Mouse (Mus musculus) midbrain, embryonic 13.5 days (tissue): ENCODE measurements around the gene Swap70. TPM values are rescaled to one million over a fixed set of nuclear protein-coding genes. Genes with fewer than 3 reads are reported as not detected.

Experiments
- ATAC-seq: fragments of 200-750 bp; cut with Nextera tagmentation; 2 replicates; pipeline ENCODE4 v1.8.0; 2017; ENCODE audit warnings: mild to moderate bottlenecking, moderate TSS enrichment, moderate library complexity
- H3K27ac ChIP-seq: fragments of 300-500 bp; sonication (generic); 2 replicates; pipeline ENCODE4 v1.5.1; 2015; ENCODE audit warnings: inconsistent platforms, mild to moderate bottlenecking, moderate library complexity
- H3K27me3 ChIP-seq: fragments of 300-500 bp; sonication (generic); 2 replicates; pipeline ENCODE4 v1.6.1; 2015; ENCODE audit warnings: mild to moderate bottlenecking, inconsistent platforms
- H3K36me3 ChIP-seq: fragments of 300-500 bp; sonication (generic); 2 replicates; pipeline ENCODE4 v1.6.1; 2015; ENCODE audit warnings: mild to moderate bottlenecking, inconsistent platforms
- H3K4me1 ChIP-seq: fragments of 300-500 bp; sonication (generic); replicated peaks from 2 replicates; pipeline ENCODE4 v1.6.1; 2015; ENCODE audit warnings: inconsistent platforms
- H3K4me2 ChIP-seq: fragments of 300-500 bp; sonication (generic); replicated peaks from 2 replicates; pipeline ENCODE4 v1.6.1; 2015; ENCODE audit warnings: moderate library complexity, mild to moderate bottlenecking, inconsistent platforms
- H3K4me3 ChIP-seq: fragments of 300-500 bp; sonication (generic); replicated peaks from 2 replicates; pipeline ENCODE4 v1.5.1; 2015; ENCODE audit warnings: mild to moderate bottlenecking, inconsistent platforms
- H3K9ac ChIP-seq: fragments of 300-500 bp; sonication (generic); replicated peaks from 2 replicates; pipeline ENCODE4 v1.6.1; 2015; ENCODE audit warnings: mild to moderate bottlenecking, inconsistent platforms
- H3K9me3 ChIP-seq: fragments of 300-500 bp; sonication (generic); 2 replicates; pipeline ENCODE4 v1.6.1; 2016; ENCODE audit warnings: mild to moderate bottlenecking, inconsistent platforms
- WGBS: fragments of 180-500 bp; shearing (Covaris S2); methylation state at CpG from one replicate; pipeline ENCODE4 v1.1.7; 2015; 5-methylcytosine and 5-hydroxymethylcytosine counted together
- polyA plus RNA-seq: library from polyadenylated mRNA; unstranded; fragments of >200 nt; fragmentation: Nextera tagmentation; extraction: Ambion mirVana; gene quantifications from 2 replicates; pipeline ENCODE4 v1.2.1, GENCODE M21; 2015

Swap70 gene
- polyA plus RNA-seq, 1 experiment from 2014 or later, result 10.2 TPM

GRCm38 (mm10) chr7:110262661-110263060, 41.1 kb downstream of the Swap70 start:
- H3K4me3 ChIP-seq, result no peak overlapping the region
- no peak overlapping the region for H3K9ac ChIP-seq
- WGBS, result 79% methylated on average over 1 of the region's 1 CpGs
- no peak overlapping the region for H3K4me2 ChIP-seq
- H3K27me3 ChIP-seq, result no peaks in the 10 kb centered on the region
- no peaks in the 10 kb centered on the region for H3K4me1 ChIP-seq
- H3K9me3 ChIP-seq, result no peaks in the 10 kb centered on the region
- H3K27ac ChIP-seq, result no peak overlapping the region
- no peak for ATAC-seq
- H3K36me3 ChIP-seq, result no peaks in the 10 kb centered on the region

- WGBS, result 86% methylated on average over 1 of the region's 1 CpGs
Observed at GRCm38 (mm10) chr7:110263474-110263873, 42.0 kb downstream of the Swap70 start.

GRCm38 (mm10) chr7:110265796-110266195, 44.3 kb downstream of the Swap70 start:
- no peaks in the 10 kb centered on the region for H3K27me3 ChIP-seq
- H3K9ac ChIP-seq, result no peak overlapping the region
- ATAC-seq, result no peak
- WGBS, result 34% methylated on average over 7 of the region's 7 CpGs
- H3K36me3 ChIP-seq, result 0 out of 2 replicates have a peak, but pooled peaks cover 4% of the 10 kb centered on the region
- H3K4me3 ChIP-seq, result no peak overlapping the region
- H3K9me3 ChIP-seq, result no peaks in the 10 kb centered on the region
- no peak overlapping the region for H3K4me2 ChIP-seq
- no peak overlapping the region for H3K27ac ChIP-seq
- H3K4me1 ChIP-seq, result no peaks in the 10 kb centered on the region

More at GRCm38 (mm10) chr7:110263474-110263873, 42.0 kb downstream of the Swap70 start:
- no peak overlapping the region for H3K9ac ChIP-seq
- H3K27me3 ChIP-seq, result no peaks in the 10 kb centered on the region
- H3K4me3 ChIP-seq, result no peak overlapping the region
- H3K9me3 ChIP-seq, result no peaks in the 10 kb centered on the region
- H3K4me2 ChIP-seq, result no peak overlapping the region
- H3K4me1 ChIP-seq, result no peaks in the 10 kb centered on the region
- no peak for ATAC-seq
- H3K36me3 ChIP-seq, result no peaks in the 10 kb centered on the region
- no peak overlapping the region for H3K27ac ChIP-seq

- H3K9me3 ChIP-seq, result no peaks in the 10 kb centered on the region
- H3K4me1 ChIP-seq, result no peaks in the 10 kb centered on the region
- no peaks in the 10 kb centered on the region for H3K27me3 ChIP-seq
- H3K36me3 ChIP-seq, result 0 out of 2 replicates have a peak, but pooled peaks cover 4% of the 10 kb centered on the region
- ATAC-seq, result no peak
- no peak overlapping the region for H3K4me3 ChIP-seq
- no peak overlapping the region for H3K27ac ChIP-seq
- H3K9ac ChIP-seq, result no peak overlapping the region
- H3K4me2 ChIP-seq, result no peak overlapping the region
Observed at GRCm38 (mm10) chr7:110267014-110267413, 45.5 kb downstream of the Swap70 start.

- no peak overlapping the region for H3K27ac ChIP-seq
- no peak overlapping the region for H3K4me3 ChIP-seq
- no peaks in the 10 kb centered on the region for H3K4me1 ChIP-seq
- 0 out of 2 replicates have a peak, but pooled peaks cover 4% of the 10 kb centered on the region for H3K36me3 ChIP-seq
- no peak overlapping the region for H3K4me2 ChIP-seq
- 95% methylated on average over 9 of the region's 9 CpGs for WGBS
- no peak overlapping the region for H3K9ac ChIP-seq
- H3K9me3 ChIP-seq, result no peaks in the 10 kb centered on the region
- no peak for ATAC-seq
- H3K27me3 ChIP-seq, result no peaks in the 10 kb centered on the region
Observed at GRCm38 (mm10) chr7:110267994-110268393, 46.5 kb downstream of the Swap70 start.

- Histone ChIP-seq H3K27me3 (no peaks in the 10 kb centered on the region), H3K36me3 (0 out of 2 replicates have a peak, but pooled peaks cover 4% of the 10 kb centered on the region), H3K9me3 (no peaks in the 10 kb centered on the region), H3K4me1 (no peaks in the 10 kb centered on the region), H3K4me3 (no peak overlapping the region), H3K27ac (no peak overlapping the region), H3K4me2 (no peak overlapping the region), H3K9ac (no peak overlapping the region)
- no peak for ATAC-seq
- WGBS, result 84% methylated on average over 4 of the region's 4 CpGs
Observed at GRCm38 (mm10) chr7:110268511-110268910, 47.0 kb downstream of the Swap70 start.

- Histone ChIP-seq H3K4me1 (no peaks in the 10 kb centered on the region), H3K4me3 (no peak overlapping the region), H3K4me2 (no peak overlapping the region), H3K9ac (no peak overlapping the region), H3K27ac (no peak overlapping the region), H3K9me3 (no peaks in the 10 kb centered on the region), H3K27me3 (no peaks in the 10 kb centered on the region), H3K36me3 (0 out of 2 replicates have a peak, but pooled peaks cover 4% of the 10 kb centered on the region)
- WGBS, result 90% methylated on average over 14 of the region's 14 CpGs
- ATAC-seq, result no peak
Observed at GRCm38 (mm10) chr7:110269777-110270176, 48.3 kb downstream of the Swap70 start.

- Histone ChIP-seq H3K4me3 (no peak overlapping the region), H3K4me1 (no peaks in the 10 kb centered on the region), H3K9me3 (no peaks in the 10 kb centered on the region), H3K27ac (no peak overlapping the region), H3K27me3 (no peaks in the 10 kb centered on the region), H3K9ac (no peak overlapping the region), H3K4me2 (no peak overlapping the region), H3K36me3 (0 out of 2 replicates have a peak, but pooled peaks cover 4% of the 10 kb centered on the region)
- no peak for ATAC-seq
- 93% methylated on average over 7 of the region's 7 CpGs for WGBS
Observed at GRCm38 (mm10) chr7:110270455-110270854, 48.9 kb downstream of the Swap70 start.

GRCm38 (mm10) chr7:110271814-110272213, 50.3 kb downstream of the Swap70 start:
- ATAC-seq, result no peak
- no peak overlapping the region for H3K27ac ChIP-seq

GRCm38 (mm10) chr7:110272434-110272833, 50.9 kb downstream of the Swap70 start:
- Histone ChIP-seq H3K27ac (no peak overlapping the region; the same call in 1 of the 2 replicates), H3K4me2 (no peak overlapping the region), H3K27me3 (no peaks in the 10 kb centered on the region), H3K9ac (no peak overlapping the region), H3K4me1 (no peaks in the 10 kb centered on the region), H3K4me3 (no peak overlapping the region), H3K36me3 (0 out of 2 replicates have a peak, but pooled peaks cover 4% of the 10 kb centered on the region), H3K9me3 (no peaks in the 10 kb centered on the region)
- WGBS, result 80% methylated on average over 4 of the region's 4 CpGs
- ATAC-seq, result no peak

More at GRCm38 (mm10) chr7:110271814-110272213, 50.3 kb downstream of the Swap70 start:
- H3K36me3 ChIP-seq, result 0 out of 2 replicates have a peak, but pooled peaks cover 4% of the 10 kb centered on the region
- H3K4me3 ChIP-seq, result no peak overlapping the region
- 77% methylated on average over 9 of the region's 9 CpGs for WGBS
- H3K9me3 ChIP-seq, result no peaks in the 10 kb centered on the region
- no peak overlapping the region for H3K9ac ChIP-seq
- H3K4me2 ChIP-seq, result no peak overlapping the region
- H3K27me3 ChIP-seq, result no peaks in the 10 kb centered on the region
- H3K4me1 ChIP-seq, result no peaks in the 10 kb centered on the region

GRCm38 (mm10) chr7:110277734-110278245, 56.3 kb downstream of the Swap70 start:
- 92% methylated on average over 5 of the region's 5 CpGs for WGBS
- Histone ChIP-seq H3K4me3 (no peak overlapping the region), H3K4me2 (no peak overlapping the region), H3K36me3 (peaks cover 5% of the 10 kb centered on the region), H3K9ac (no peak overlapping the region), H3K9me3 (no peaks in the 10 kb centered on the region), H3K4me1 (no peaks in the 10 kb centered on the region), H3K27ac (no peak overlapping the region), H3K27me3 (no peaks in the 10 kb centered on the region)
- no peak for ATAC-seq

GRCm38 (mm10) chr7:110279183-110279582, 57.7 kb downstream of the Swap70 start:
- H3K27ac ChIP-seq, result no peak overlapping the region
- H3K4me1 ChIP-seq, result no peaks in the 10 kb centered on the region
- no peak overlapping the region for H3K4me2 ChIP-seq
- no peaks in the 10 kb centered on the region for H3K9me3 ChIP-seq
- H3K9ac ChIP-seq, result no peak overlapping the region
- ATAC-seq, result no peak
- H3K36me3 ChIP-seq, result peaks cover 5% of the 10 kb centered on the region
- H3K27me3 ChIP-seq, result no peaks in the 10 kb centered on the region
- no peak overlapping the region for H3K4me3 ChIP-seq
- 99% methylated on average over 4 of the region's 4 CpGs for WGBS
